Mouse (Mus musculus) E14TG2a.4 (cell line): ENCODE measurements around the gene Ang.

ENCODE experiments used
- CTCF ChIP-seq: conservative IDR thresholded peaks from 2 replicates; pipeline ENCODE4 v1.5.1; 2014; ENCODE audit warnings: low read length
- NANOG ChIP-seq: IDR thresholded peaks from 2 replicates; pipeline ENCODE4 v1.6.1; 2014; ENCODE audit warnings: borderline replicate concordance, low read length, mixed read lengths
- POU5F1 ChIP-seq: IDR thresholded peaks from 2 replicates; pipeline ENCODE4 v1.6.1; 2014; ENCODE audit warnings: low read length, borderline replicate concordance

DNA sequence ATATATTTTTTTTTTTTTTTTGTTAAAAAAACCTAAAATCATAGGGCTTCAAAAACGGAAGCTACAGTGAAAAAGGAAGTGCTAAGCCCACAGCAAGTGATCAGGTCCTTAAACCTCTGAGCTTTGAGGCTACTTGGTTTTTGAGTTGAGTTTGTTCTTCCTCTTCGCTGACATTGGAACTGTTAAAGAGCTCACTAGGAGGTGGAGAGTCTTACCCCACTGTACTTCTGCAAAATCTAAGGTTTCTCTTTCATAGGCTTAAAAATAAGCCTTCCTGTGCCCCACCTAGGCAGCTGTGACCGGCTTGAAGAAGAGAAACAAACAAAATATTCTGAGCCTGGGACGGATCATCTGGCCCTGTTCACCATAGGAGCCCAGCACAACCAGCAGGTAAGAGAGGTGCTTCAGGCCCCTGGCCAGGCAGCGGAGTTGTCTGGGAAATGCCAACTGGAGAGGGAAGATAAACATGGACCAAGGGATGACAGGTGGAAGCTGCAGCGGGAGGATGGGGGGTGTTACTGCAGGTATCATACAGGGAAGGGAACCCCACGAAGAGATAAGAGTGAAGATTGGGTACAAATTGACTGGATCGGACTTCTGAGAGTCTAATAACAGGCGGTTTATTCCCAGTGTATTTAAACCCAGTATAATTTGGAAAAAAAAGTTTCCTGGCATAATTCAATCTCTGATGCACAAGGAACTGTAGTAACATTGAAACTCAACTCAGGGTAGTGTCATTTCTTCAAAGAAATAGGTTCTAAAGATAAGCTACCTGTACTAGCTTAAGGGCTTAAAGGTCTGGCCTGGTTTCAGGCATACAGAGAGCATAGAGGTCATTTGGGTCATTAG is 38.0 kb downstream of the Ang start:
- no peak for TF ChIP-seq CTCF
- no peak for TF ChIP-seq POU5F1
- TF ChIP-seq NANOG = no peak
